8 mouse cellular contexts compared by ENCODE assay signal in genomic region chr2:128687558-128688120, GRCm38 (mm10). TPM values are rescaled to one million over a fixed set of nuclear protein-coding genes. Genes with fewer than 3 reads are reported as not detected.
DNase-seq lines count a peak whose midpoint lies in the region; ATAC-seq and TF ChIP-seq lines count a peak whose summit lies in the region.

No protein-coding gene starts in this region.

- no peak overlapping the region for H3K27ac ChIP-seq in CH12.LX (ENCODE audit: insufficient read depth, low read depth)
- peak overlapping the region; percentile 62 for H3K27ac ChIP-seq in liver, postnatal 0 days (ENCODE audit: low read depth)

- H3K4me2 ChIP-seq in CH12.LX (ENCODE audit: insufficient read depth, low read depth, poor library complexity, severe bottlenecking) = 0 out of 2 replicates have a peak overlapping the region, but pooled peaks have one; percentile 39
- peak overlapping the region; percentile 75 for H3K4me2 ChIP-seq in liver, postnatal 0 days (ENCODE audit: low read depth, low read length)

- no peak for TF ChIP-seq CTCF in CH12.LX (conservative IDR thresholded peaks at IDR 0.05 in 1 of 2, IDR thresholded peaks at IDR 0.05 in 1 of 2; ENCODE audit: low read depth in 2 of 2, low read length in 2 of 2)
- no peak for TF ChIP-seq CTCF in liver, postnatal 0 days (IDR thresholded peaks at IDR 0.05; ENCODE audit: low read depth)

- H3K79me2 ChIP-seq in CH12.LX (replicated peaks; ENCODE audit: control insufficient read depth, extremely low read depth, insufficient read depth, poor library complexity, severe bottlenecking) = peaks cover 26% of the 10 kb centered on the region

- TF ChIP-seq EP300 in CH12.LX (IDR thresholded peaks at IDR 0.05; ENCODE audit: low read length) = peak; percentile 40; the same call in 1 of the 2 replicates
- no peak for TF ChIP-seq EP300 in liver, postnatal 0 days (IDR thresholded peaks at IDR 0.05; ENCODE audit: low read depth)

- DNase-seq in frontal cortex, postnatal 10 days (ENCODE audit: low spot score in 2 of 2) = no peak
- DNase-seq in CH12.LX (ENCODE audit: extremely low read depth) = no peak
- DNase-seq in liver, postnatal 0 days = no peak
- no peak for DNase-seq in yolk sac, embryonic 10.5 days (ENCODE audit: low spot score)
- no peak for DNase-seq in left cerebral cortex, postnatal 36 days (ENCODE audit: low spot score in 2 of 2)

- H3K27me3 ChIP-seq in CH12.LX (replicated peaks) = no peaks in the 10 kb centered on the region
- no peaks in the 10 kb centered on the region for H3K27me3 ChIP-seq in liver, postnatal 0 days (ENCODE audit: insufficient read depth, low read length)

- peak overlapping the region; percentile 99 for H3K9ac ChIP-seq in CH12.LX (ENCODE audit: insufficient read depth, low read depth)
- peak overlapping the region; percentile 95 for H3K9ac ChIP-seq in liver, postnatal 0 days (replicated peaks)

- H3K9me3 ChIP-seq in CH12.LX (replicated peaks; ENCODE audit: low read length) = no peaks in the 10 kb centered on the region
- no peaks in the 10 kb centered on the region for H3K9me3 ChIP-seq in liver, postnatal 0 days (ENCODE audit: low read length)

- peak overlapping the region in 2 of 3 experiments; percentile 20 to 91 for H3K4me3 ChIP-seq in CH12.LX (replicated peaks in 1 of 3; ENCODE audit: low read depth in 2 of 3, low read length in 2 of 3, poor library complexity in 1 of 3)
- peak overlapping the region; percentile 85 for H3K4me3 ChIP-seq in liver, postnatal 0 days (ENCODE audit: low read depth, low read length)

- H3K36me3 ChIP-seq in CH12.LX (replicated peaks in 1 of 2; ENCODE audit: control insufficient read depth in 1 of 2, insufficient read depth in 1 of 2, low read length in 1 of 2) = peaks cover 15 to 23% of the 10 kb centered on the region in 2 experiments
- peaks cover 12% of the 10 kb centered on the region for H3K36me3 ChIP-seq in liver, postnatal 0 days (replicated peaks; ENCODE audit: insufficient read depth, low read length)

- in situ Hi-C loops in CH12.LX (cut with MboI; ENCODE audit: low pct_ligation_motif_present, low pct_unique_long_range_greater_than_20kb, low sequenced_read_pairs) = loop anchor here (25.0 kb wide), 1 partner anchor 575 kb away; no protein-coding TSS in a partner anchor

- TF ChIP-seq RAD21 in CH12.LX (IDR thresholded peaks at IDR 0.05; ENCODE audit: low read depth, low read length) = no peak

- peak; percentile 81 for ATAC-seq in frontal cortex, adult (ENCODE audit: low TSS enrichment)
- ATAC-seq in granulocyte monocyte progenitor cell, adult 5-6 weeks (replicated peaks; ENCODE audit: poor library complexity, severe bottlenecking) = peak; percentile 28
- peak; percentile 47 for ATAC-seq in liver, postnatal 0 days
- ATAC-seq in inflammation-experienced regulatory T-cells, adult 6 months = no peak

- H3K4me1 ChIP-seq in CH12.LX (ENCODE audit: control insufficient read depth in 1 of 2, insufficient read depth in 2 of 2) = peaks cover 10 to 31% of the 10 kb centered on the region in 2 experiments; a peak in 3 of 4 replicates
- H3K4me1 ChIP-seq in liver, postnatal 0 days (ENCODE audit: insufficient read depth) = peaks cover 8% of the 10 kb centered on the region

- dilution Hi-C loops in CH12.LX (cut with MboI; ENCODE audit: extremely low pct_ligation_motif_present, extremely low pct_unique_long_range_greater_than_20kb, low sequenced_read_pairs) = no loop called here

- 49% methylated on average over 10 of the region's 10 CpGs for WGBS in liver, postnatal 0 days (ENCODE audit: insufficient replicate concordance)

- intact Hi-C loops in left cerebral cortex, postnatal 36 days (cut with DNase I) = loop anchor here (2.0 to 10.0 kb wide), 2 partner anchors 131 to 257 kb away; partner anchors contain the start of genes Tmem87b and Zc3h8

- TF ChIP-seq POLR2A in CH12.LX (IDR thresholded peaks at IDR 0.05; ENCODE audit: low read depth, low read length) = no peak

TF ChIP-seq in CH12.LX, 34 proteins besides CTCF, POLR2A, EP300 and RAD21:
- TF ChIP-seq NRF1 (IDR thresholded peaks at IDR 0.05; ENCODE audit: low read depth, low read length) = no peak
- 0 out of 2 replicates have a peak, but pooled peaks have one; percentile 35 for TF ChIP-seq ELF1 (IDR thresholded peaks at IDR 0.05; ENCODE audit: low read depth, low read length)
- TF ChIP-seq MAFK (IDR thresholded peaks at IDR 0.05; ENCODE audit: insufficient replicate concordance, low read length) = 0 out of 2 replicates have a peak, but pooled peaks have one; percentile 8
- peak; percentile 93 for TF ChIP-seq ZNF384 (IDR thresholded peaks at IDR 0.05; ENCODE audit: low read depth, low read length)
- no peak for TF ChIP-seq RCOR1 (conservative IDR thresholded peaks at IDR 0.05; ENCODE audit: low read depth, low read length)
- TF ChIP-seq USF1 (IDR thresholded peaks at IDR 0.05; ENCODE audit: low read depth, low read length) = no peak

RNA-seq across cellular contexts. Expression of gene Anapc1, which starts 0.4 kb away (rescaled TPM):
- 85.2 and 92.0 TPM in 2 replicates for total RNA-seq in CH12.LX (2012; rRNA removed)
- 51.7 and 60.6 TPM in 2 replicates for total RNA-seq in CH12.LX (2014; rRNA removed)
- 121 and 146 TPM in 2 replicates for polyA plus RNA-seq in CH12.LX (2012; ENCODE audit: insufficient read length, low read depth)
- total RNA-seq in granulocyte monocyte progenitor cell, adult 5-6 weeks (2014; fragmentation: Nextera tagmentation) = 101 and 130 TPM in 2 replicates
- 111 and 148 TPM in 2 replicates for total RNA-seq in granulocyte monocyte progenitor cell, adult 5-6 weeks (2017)
- 7.4 and 10.2 TPM in 2 replicates for polyA plus RNA-seq in liver, postnatal 0 days (2015; fragmentation: Nextera tagmentation; extraction: Ambion mirVana)
- total RNA-seq in left cerebral cortex, postnatal 36 days (2021) = 10 to 100 TPM; 52.6 to 75.4 TPM
- 10 to 100 TPM; 39.0 to 45.3 (median 44.4) TPM for polyA plus RNA-seq in inflammation-experienced regulatory T-cells, adult 6 months (2017; shearing (Covaris generic))

RNA-seq across cellular contexts. Expression of gene Mertk, which starts 11.1 kb away (rescaled TPM):
- total RNA-seq in CH12.LX (2012; rRNA removed) (not detected in 2 replicates), CH12.LX (2014; rRNA removed) (0.05 TPM in 1 of 2 replicates, not detected in the other)
- polyA plus RNA-seq in CH12.LX (2012; ENCODE audit: insufficient read length, low read depth) = not detected in 2 replicates
- not detected in 2 replicates for total RNA-seq in granulocyte monocyte progenitor cell, adult 5-6 weeks (2014; fragmentation: Nextera tagmentation)
- not detected in 2 replicates for total RNA-seq in granulocyte monocyte progenitor cell, adult 5-6 weeks (2017)
- polyA plus RNA-seq in liver, postnatal 0 days (2015; fragmentation: Nextera tagmentation; extraction: Ambion mirVana) = 5.2 and 6.1 TPM in 2 replicates
- 10 to 100 TPM; 30.4 to 40.0 TPM for total RNA-seq in left cerebral cortex, postnatal 36 days (2021)
- polyA plus RNA-seq in inflammation-experienced regulatory T-cells, adult 6 months (2017; shearing (Covaris generic)) = under 1 TPM in 2 of 3 experiments, not detected in 1; 0.08 to 0.40 TPM

Comparison
In these comparisons a context has a peak if more than half of its experiments do, and no peak if none do; other contexts are left out.
1. RNA of gene Mertk, which starts 11.1 kb away (total RNA-seq): 30.4 to 40.0 TPM in left cerebral cortex, postnatal 36 days; 0.05 TPM in CH12.LX and not detected in granulocyte monocyte progenitor cell, adult 5-6 weeks; every median in the first group is over 10 times any median in the second.